Mouse (Mus musculus) kidney, postnatal 36 days (tissue): ENCODE results near the gene Acoxl.
"Not testable (repeated sequence)": the region's sequence is repeated elsewhere in the genome, so short reads cannot be mapped to it uniquely, and the experiment has no call there.

Source experiments
- DNase-seq, 2 experiments: peaks; one replicate each; pipeline ENCODE4 v3.0.0; 2021 to 2022; ENCODE audit warnings: mixed read lengths in 2 of 2

The Acoxl gene

GRCm38 (mm10) chr2:128086301-128086886, 247.7 kb downstream of the Acoxl start:
- DNase-seq, result no peak

- DNase-seq, result no peak
These were observed 248.4 kb downstream of the Acoxl start for GRCm38 (mm10) chr2:128086996-128087526.

GRCm38 (mm10) chr2:128087798-128088545, 249.3 kb downstream of the Acoxl start:
- DNase-seq, result no peak

- no peak for DNase-seq
These were observed 251.7 kb downstream of the Acoxl start for GRCm38 (mm10) chr2:128090283-128090885.

GRCm38 (mm10) chr2:128091431-128092369, 253.0 kb downstream of the Acoxl start:
- DNase-seq, result peak; percentile 54

DNA sequence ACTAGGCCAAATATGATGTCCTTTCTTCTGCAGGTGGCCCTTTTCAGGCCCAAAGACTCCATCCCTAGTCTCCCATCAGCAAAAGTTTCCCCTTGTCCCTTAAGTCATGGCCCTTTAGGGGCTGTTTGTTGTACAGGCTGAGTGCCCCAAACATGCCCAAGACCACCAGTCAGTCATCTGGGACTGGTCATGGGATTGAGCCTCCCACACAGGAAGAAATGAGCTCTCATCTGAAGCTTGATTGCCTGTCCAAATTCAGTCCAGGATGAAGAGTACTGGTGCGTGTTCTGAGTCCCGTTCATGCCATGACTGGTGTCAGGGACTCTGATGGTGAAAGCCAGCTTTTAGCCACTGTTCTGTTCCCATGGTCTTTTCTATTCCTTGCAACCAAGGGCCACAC, 253.8 kb downstream of the Acoxl start:
- DNase-seq, result no peak

DNA sequence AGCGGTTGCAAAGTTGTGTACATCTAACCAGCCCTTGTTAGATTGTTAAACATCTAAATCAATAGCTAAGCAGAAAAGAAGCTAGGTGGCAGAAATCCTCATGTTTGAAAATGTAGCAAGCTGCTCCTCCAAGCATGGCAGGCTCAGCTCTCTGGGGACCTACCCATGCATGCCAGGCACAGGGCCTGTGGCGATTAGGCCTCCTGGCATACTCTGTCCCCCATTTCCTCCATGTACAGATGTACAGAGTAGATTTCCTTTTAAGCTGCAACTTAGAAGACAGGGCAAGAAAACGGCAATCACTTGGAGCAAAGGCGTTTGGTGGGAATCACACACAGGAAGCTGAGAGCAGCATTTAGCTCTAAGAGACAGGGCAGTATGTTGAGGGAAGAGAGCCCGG, 255.5 kb downstream of the Acoxl start:
- DNase-seq, result peak in 1 of 2 experiments; percentile 39

GRCm38 (mm10) chr2:128094602-128095001, 255.9 kb downstream of the Acoxl start:
- DNase-seq, result no peak

- peak; percentile 26 to 81 for DNase-seq
These were observed 256.6 kb downstream of the Acoxl start for GRCm38 (mm10) chr2:128095270-128095669.

DNA sequence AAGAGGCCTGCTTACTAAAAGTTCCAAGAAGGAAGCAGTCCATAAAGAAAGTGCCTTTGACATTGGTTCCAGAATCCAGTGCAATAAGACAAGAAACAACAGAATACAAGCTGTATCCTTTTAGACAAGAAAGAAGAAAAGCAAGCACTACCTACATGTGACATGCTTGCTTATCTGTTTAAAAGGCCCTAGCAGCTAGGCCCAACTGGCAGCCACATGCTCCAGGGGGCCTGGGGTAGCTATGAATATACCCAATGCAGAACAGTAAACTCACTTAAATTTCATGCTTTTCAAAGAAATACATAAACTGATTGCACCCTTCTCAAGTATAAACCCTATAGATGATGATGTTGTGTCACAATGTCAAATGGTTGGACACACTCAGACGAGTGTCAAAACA, 257.4 kb downstream of the Acoxl start:
- no peak for DNase-seq

GRCm38 (mm10) chr2:128098118-128098517, 259.4 kb downstream of the Acoxl start:
- not testable (repeated sequence) for DNase-seq

GRCm38 (mm10) chr2:128102086-128102485, 263.4 kb downstream of the Acoxl start:
- no peak for DNase-seq

- no peak for DNase-seq
These were observed 266.1 kb downstream of the Acoxl start for GRCm38 (mm10) chr2:128104815-128105214.

DNA sequence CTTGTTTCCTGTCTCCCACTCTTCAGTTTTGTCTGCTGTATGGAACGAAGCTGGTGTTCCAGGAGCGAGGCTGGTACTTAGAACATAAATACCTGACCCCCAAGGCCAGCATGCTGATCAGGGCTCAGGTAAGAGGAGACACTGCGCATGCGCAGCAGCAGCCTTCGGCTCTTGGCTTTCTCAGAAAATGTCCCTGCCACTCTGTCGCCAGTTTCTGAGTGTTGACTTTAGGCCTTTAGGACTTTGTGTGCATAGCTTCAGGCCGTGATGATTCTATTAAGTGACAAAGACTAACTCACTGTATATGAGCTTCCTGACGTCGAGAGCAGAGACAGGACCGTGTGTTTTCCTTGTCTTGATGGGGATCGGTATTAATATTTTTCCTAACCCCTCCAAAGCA, 267.0 kb downstream of the Acoxl start:
- DNase-seq, result no peak

- DNase-seq, result no peak
These were observed 272.9 kb downstream of the Acoxl start for GRCm38 (mm10) chr2:128111537-128111936.

GRCm38 (mm10) chr2:128114621-128115020, 275.9 kb downstream of the Acoxl start:
- no peak for DNase-seq

- DNase-seq, result no peak
These were observed 276.9 kb downstream of the Acoxl start for GRCm38 (mm10) chr2:128115579-128115978.

GRCm38 (mm10) chr2:128117605-128118004, 278.9 kb downstream of the Acoxl start:
- no peak for DNase-seq

DNA sequence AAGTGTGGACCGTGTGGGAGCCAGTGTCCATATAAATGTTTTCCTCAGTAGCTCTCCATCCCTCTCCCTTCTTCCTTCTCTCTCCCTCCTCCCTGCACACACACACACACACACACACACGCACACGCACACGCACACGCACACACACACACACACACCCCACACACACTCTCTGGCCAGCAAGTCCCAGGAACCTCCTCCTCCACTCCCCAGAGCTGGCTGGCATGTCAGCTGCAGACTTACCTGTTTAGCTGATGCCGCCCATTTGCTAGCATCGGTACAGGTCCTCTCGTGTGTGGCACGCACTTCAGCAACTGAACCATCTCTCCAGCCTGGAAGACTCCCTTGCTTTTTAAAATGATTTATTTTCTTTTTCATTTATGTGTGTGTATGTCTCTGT, 280.3 kb downstream of the Acoxl start:
- no peak for DNase-seq

- DNase-seq, result peak; percentile 50 to 77
These were observed 283.8 kb downstream of the Acoxl start for GRCm38 (mm10) chr2:128122491-128122890.

- peak; percentile 50 to 61 for DNase-seq
These were observed 284.5 kb downstream of the Acoxl start for GRCm38 (mm10) chr2:128122891-128123771.
